Mouse (Mus musculus) midbrain, embryonic 16.5 days (tissue): ENCODE measurements around the gene Gm45618. TPM values are rescaled to one million over a fixed set of nuclear protein-coding genes. Genes with fewer than 3 reads are reported as not detected.
"Not testable (repeated sequence)": the region's sequence is repeated elsewhere in the genome, so short reads cannot be mapped to it uniquely, and the experiment has no call there.

ENCODE experiments used
- ATAC-seq: fragments of 200-750 bp; cut with Nextera tagmentation; 2 replicates; pipeline ENCODE4 v1.8.0; 2017; ENCODE audit warnings: moderate TSS enrichment
- H3K27ac ChIP-seq: fragments of 300-500 bp; sonication (generic); 2 replicates; pipeline ENCODE4 v1.5.1; 2014; ENCODE audit warnings: mild to moderate bottlenecking, low read length, mixed read lengths
- H3K27me3 ChIP-seq: fragments of 300-500 bp; sonication (generic); 2 replicates; pipeline ENCODE4 v1.6.1; 2014; ENCODE audit warnings: low read depth, low read length, mixed read lengths; ENCODE audit not compliant: control insufficient read depth, insufficient read depth
- H3K36me3 ChIP-seq: fragments of 300-500 bp; sonication (generic); 2 replicates; pipeline ENCODE4 v1.6.1; 2014; ENCODE audit warnings: mild to moderate bottlenecking, low read length, moderate library complexity, mixed read lengths; ENCODE audit not compliant: control insufficient read depth, insufficient read depth
- H3K4me1 ChIP-seq: fragments of 300-500 bp; sonication (generic); 2 replicates; pipeline ENCODE4 v1.6.1; 2014; ENCODE audit warnings: mild to moderate bottlenecking, low read length, mixed read lengths; ENCODE audit not compliant: control insufficient read depth, insufficient read depth
- H3K4me2 ChIP-seq: fragments of 300-500 bp; sonication (generic); 2 replicates; pipeline ENCODE4 v1.6.1; 2014; ENCODE audit warnings: mild to moderate bottlenecking, low read length, mixed read lengths
- H3K4me3 ChIP-seq: fragments of 300-500 bp; sonication (generic); 2 replicates; pipeline ENCODE4 v1.5.1; 2014; ENCODE audit warnings: low read depth, mild to moderate bottlenecking, low read length, moderate library complexity, mixed read lengths
- H3K9ac ChIP-seq: fragments of 300-500 bp; sonication (generic); 2 replicates; pipeline ENCODE4 v1.6.1; 2014; ENCODE audit warnings: low read depth, low read length, mixed read lengths
- H3K9me3 ChIP-seq: fragments of 300-500 bp; sonication (generic); replicated peaks from 2 replicates; pipeline ENCODE4 v1.6.1; 2014; ENCODE audit warnings: mild to moderate bottlenecking, low read length, mixed read lengths; ENCODE audit not compliant: control insufficient read depth, poor library complexity, severe bottlenecking
- WGBS: fragments of 180-500 bp; shearing (Covaris S2); extraction: QIAGEN DNeasy Blood & Tissue Kit; methylation state at CpG from one replicate; pipeline ENCODE4 v1.1.7; 2014; 5-methylcytosine and 5-hydroxymethylcytosine counted together
- polyA plus RNA-seq: library from polyadenylated mRNA; unstranded; fragments of >200 nt; fragmentation: Nextera tagmentation; extraction: Ambion mirVana; gene quantifications from 2 replicates; pipeline ENCODE4 v1.2.1, GENCODE M21; 2015

The Gm45618 gene
- polyA plus RNA-seq = 0.30 TPM in 1 of 2 replicates, not detected in the other

GRCm38 (mm10) chr7:142120629-142121028, at the start of gene Gm45618:
Gene Gm45618 (minus strand): TSS chr7:142120729.
- not testable (repeated sequence) for H3K9ac ChIP-seq, H3K4me1 ChIP-seq, H3K9me3 ChIP-seq, H3K4me3 ChIP-seq, H3K27me3 ChIP-seq, H3K27ac ChIP-seq, ATAC-seq, H3K4me2 ChIP-seq, H3K36me3 ChIP-seq
- 100% methylated on average over 1 of the region's 1 CpGs for WGBS

- no peak overlapping the region for H3K27ac ChIP-seq
- no peak overlapping the region for H3K9ac ChIP-seq
- ATAC-seq = no peak
- H3K9me3 ChIP-seq = no peaks in the 10 kb centered on the region
- WGBS = 49% methylated on average over 3 of the region's 3 CpGs
- H3K36me3 ChIP-seq = no peaks in the 10 kb centered on the region
- no peaks in the 10 kb centered on the region for H3K27me3 ChIP-seq
- H3K4me1 ChIP-seq = no peaks in the 10 kb centered on the region
- no peak overlapping the region for H3K4me2 ChIP-seq
- no peak overlapping the region for H3K4me3 ChIP-seq
Measured at GRCm38 (mm10) chr7:142169836-142170235, 49.3 kb upstream of the Gm45618 start.

GRCm38 (mm10) chr7:142165639-142166038, 45.1 kb upstream of the Gm45618 start, which contains the start of gene Gm4553:
Gene Gm4553 (minus strand): TSS chr7:142165739.
- not testable (repeated sequence) for H3K27ac ChIP-seq, H3K27me3 ChIP-seq, H3K4me1 ChIP-seq, H3K9ac ChIP-seq, H3K36me3 ChIP-seq, ATAC-seq, H3K4me3 ChIP-seq, H3K4me2 ChIP-seq, H3K9me3 ChIP-seq

- no peak for ATAC-seq
- H3K27me3 ChIP-seq = no peaks in the 10 kb centered on the region
- H3K4me1 ChIP-seq = no peaks in the 10 kb centered on the region
- H3K4me3 ChIP-seq = no peak overlapping the region
- no peaks in the 10 kb centered on the region for H3K36me3 ChIP-seq
- WGBS = 98% methylated on average over 3 of the region's 3 CpGs
- H3K9me3 ChIP-seq = no peaks in the 10 kb centered on the region
- no peak overlapping the region for H3K4me2 ChIP-seq
- H3K27ac ChIP-seq = no peak overlapping the region
- H3K9ac ChIP-seq = no peak overlapping the region
Measured at GRCm38 (mm10) chr7:142159366-142159765, 38.8 kb upstream of the Gm45618 start.

- H3K27ac ChIP-seq, H3K27me3 ChIP-seq, H3K4me1 ChIP-seq, H3K9me3 ChIP-seq, H3K9ac ChIP-seq, ATAC-seq, H3K4me2 ChIP-seq, H3K4me3 ChIP-seq, H3K36me3 ChIP-seq: not testable (repeated sequence)
- WGBS = 57% methylated on average over 2 of the region's 2 CpGs
Measured at GRCm38 (mm10) chr7:142157013-142157412, 36.5 kb upstream of the Gm45618 start, which contains the start of gene Gm29735. Gene Gm29735 (minus strand): TSS chr7:142157113.

- no peak overlapping the region for H3K27ac ChIP-seq
- no peak overlapping the region for H3K4me2 ChIP-seq
- H3K9ac ChIP-seq = no peak overlapping the region
- no peaks in the 10 kb centered on the region for H3K36me3 ChIP-seq
- no peak for ATAC-seq
- no peaks in the 10 kb centered on the region for H3K9me3 ChIP-seq
- H3K27me3 ChIP-seq = no peaks in the 10 kb centered on the region
- H3K4me1 ChIP-seq = no peaks in the 10 kb centered on the region
- 54% methylated on average over 1 of the region's 1 CpGs for WGBS
- no peak overlapping the region for H3K4me3 ChIP-seq
Measured at GRCm38 (mm10) chr7:142155308-142155707, 34.8 kb upstream of the Gm45618 start.

GRCm38 (mm10) chr7:142152191-142152590, 31.7 kb upstream of the Gm45618 start:
- Histone ChIP-seq H3K4me3 (no peak overlapping the region), H3K9me3 (no peaks in the 10 kb centered on the region), H3K36me3 (no peaks in the 10 kb centered on the region), H3K9ac (no peak overlapping the region), H3K27ac (no peak overlapping the region), H3K4me2 (no peak overlapping the region), H3K27me3 (no peaks in the 10 kb centered on the region), H3K4me1 (no peaks in the 10 kb centered on the region)
- ATAC-seq = no peak
- 87% methylated on average over 4 of the region's 4 CpGs for WGBS

- Histone ChIP-seq H3K27me3 (no peaks in the 10 kb centered on the region), H3K36me3 (no peaks in the 10 kb centered on the region), H3K4me1 (no peaks in the 10 kb centered on the region), H3K9ac (no peak overlapping the region), H3K9me3 (no peaks in the 10 kb centered on the region), H3K4me3 (no peak overlapping the region), H3K27ac (no peak overlapping the region), H3K4me2 (no peak overlapping the region)
- no peak for ATAC-seq
Measured at GRCm38 (mm10) chr7:142148633-142149032, 28.1 kb upstream of the Gm45618 start.

- H3K9me3 ChIP-seq = no peaks in the 10 kb centered on the region
- WGBS = 0% methylated on average over 1 of the region's 1 CpGs
- H3K27me3 ChIP-seq = no peaks in the 10 kb centered on the region
- no peak overlapping the region for H3K27ac ChIP-seq
- no peak overlapping the region for H3K4me2 ChIP-seq
- H3K4me1 ChIP-seq = no peaks in the 10 kb centered on the region
- no peak overlapping the region for H3K4me3 ChIP-seq
- H3K9ac ChIP-seq = no peak overlapping the region
- H3K36me3 ChIP-seq = no peaks in the 10 kb centered on the region
- ATAC-seq = no peak
Measured at GRCm38 (mm10) chr7:142146033-142146432, 25.5 kb upstream of the Gm45618 start.
